Mouse (Mus musculus) megakaryocyte, embryonic 14.5 days (primary cell): Measurements from ENCODE around the gene Gm13697.
"Not testable (repeated sequence)": the region's sequence is repeated elsewhere in the genome, so short reads cannot be mapped to it uniquely, and the experiment has no call there.

Experiments
- FLI1 ChIP-seq: IDR thresholded peaks from 2 replicates; pipeline ENCODE4 v1.6.1; 2012; ENCODE audit warnings: low read length, inconsistent platforms, mixed read lengths
- GATA1 ChIP-seq: IDR thresholded peaks from 3 replicates; pipeline ENCODE4 v1.6.1; 2012; ENCODE audit warnings: mixed read lengths, low read length, inconsistent platforms, borderline replicate concordance

DNA sequence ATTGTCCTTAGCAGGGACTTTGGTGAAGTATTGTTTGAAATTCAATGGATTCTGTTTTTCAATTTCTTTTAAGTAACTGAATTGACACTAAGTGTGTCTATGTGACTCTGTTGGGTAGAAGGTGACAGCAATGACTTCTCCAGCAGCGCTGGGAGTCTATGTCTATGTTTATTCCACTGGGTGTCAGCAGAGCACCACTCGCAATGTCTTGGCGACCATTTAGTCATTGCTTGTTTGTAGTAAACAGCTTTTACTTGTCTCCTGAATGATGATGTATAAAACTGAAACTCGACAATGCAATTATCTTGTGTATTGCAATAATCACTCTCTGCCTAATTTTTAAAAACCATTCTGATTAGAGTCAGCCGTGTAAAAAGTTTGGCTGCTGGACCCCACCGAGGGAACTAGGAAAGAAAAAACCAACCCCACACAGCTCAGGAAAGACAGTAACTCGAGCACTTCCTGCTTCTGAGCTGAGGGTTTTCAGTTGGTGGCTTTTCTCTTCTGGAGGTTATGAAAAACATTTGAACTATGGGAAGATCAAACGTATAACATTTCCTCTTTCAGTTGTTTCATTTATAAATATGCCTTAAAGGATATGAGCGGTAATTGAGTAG lies 9.2 kb downstream of the Gm13697 start:
- TF ChIP-seq GATA1, FLI1: not testable (repeated sequence)
